21 mouse cellular contexts compared by ENCODE assay signal in genomic region chr1:62429333-62430182, GRCm38 (mm10).
DNase-seq lines count a peak whose midpoint lies in the region; ATAC-seq lines count a peak whose summit lies in the region.
"Had no signal": no experiment of that assay in that cellular context is flagged by ENCODE, and none has a peak within 500 bp of the region (broad histone marks: within the 10 kb centered on the region; RNA-seq: fewer than 3 reads in every experiment).

No protein-coding gene starts in this region.

- ATAC-seq in forebrain, embryonic 16.5 days, result no peak
- ATAC-seq in midbrain, embryonic 13.5 days, result peak; percentile 53; the same call in 1 of the 2 replicates
- ATAC-seq: CD4-positive, CD25-positive, alpha-beta regulatory T cell, adult 4 months; inflammation-experienced regulatory T-cells, adult 6 months; lung, postnatal 0 days had no signal

- peaks cover 9% of the 10 kb centered on the region; the same call in 1 of the 2 replicates for H3K27me3 ChIP-seq in forebrain, embryonic 16.5 days (replicated peaks; ENCODE audit: control insufficient read depth, insufficient read depth, low read length)
- no peaks in the 10 kb centered on the region for H3K27me3 ChIP-seq in midbrain, embryonic 13.5 days
- H3K27me3 ChIP-seq: embryonic facial prominence, embryonic 15.5 days; liver, embryonic 15.5 days; megakaryocyte, embryonic 14.5 days had no signal

- 7% methylated on average over 17 of the region's 17 CpGs for WGBS in forebrain, embryonic 16.5 days
- WGBS in midbrain, embryonic 13.5 days, result 36% methylated on average over 17 of the region's 17 CpGs

- H3K9me3 ChIP-seq in forebrain, embryonic 16.5 days (ENCODE audit: control insufficient read depth, low read length), result no peaks in the 10 kb centered on the region
- no peaks in the 10 kb centered on the region for H3K9me3 ChIP-seq in midbrain, embryonic 13.5 days
- H3K9me3 ChIP-seq: embryonic facial prominence, embryonic 15.5 days; G1E; liver, embryonic 15.5 days; megakaryocyte, embryonic 14.5 days had no signal

- H3K4me1 ChIP-seq in forebrain, embryonic 16.5 days (replicated peaks; ENCODE audit: control insufficient read depth, insufficient read depth, low read length), result peaks cover 6% of the 10 kb centered on the region
- peaks cover 8% of the 10 kb centered on the region for H3K4me1 ChIP-seq in midbrain, embryonic 13.5 days (replicated peaks)
- H3K4me1 ChIP-seq: embryonic facial prominence, embryonic 15.5 days; liver, embryonic 15.5 days; megakaryocyte, embryonic 14.5 days had no signal

- peak; percentile 31 for DNase-seq in embryo, embryonic 10 days (ENCODE audit: low spot score)
- no peak for DNase-seq in embryo, embryonic 9.5 days (ENCODE audit: extremely low spot score)
- DNase-seq in Muller cell, postnatal 12 days (ENCODE audit: inconsistent ontology term), result peak; percentile 16
- no peak for DNase-seq in adrenal gland, postnatal 36 days
- no peak for DNase-seq in spleen, adult 18-20 months
- no peak for DNase-seq in cerebellum, adult 18-20 months
- DNase-seq: cerebellum, adult 2 months; gastrocnemius, postnatal 36 days; heart, postnatal 14 days; right cerebral cortex, adult 18-20 months had no signal

- no peak overlapping the region for H3K4me3 ChIP-seq in forebrain, embryonic 16.5 days (replicated peaks; ENCODE audit: low read length)
- H3K4me3 ChIP-seq in midbrain, embryonic 13.5 days (replicated peaks), result no peak overlapping the region
- H3K4me3 ChIP-seq: embryonic facial prominence, embryonic 15.5 days; liver, embryonic 15.5 days; megakaryocyte, embryonic 14.5 days had no signal

- H3K4me2 ChIP-seq in forebrain, embryonic 16.5 days (ENCODE audit: low read length), result peak overlapping the region; percentile 28
- peak overlapping the region; percentile 11 for H3K4me2 ChIP-seq in midbrain, embryonic 13.5 days (replicated peaks)
- H3K4me2 ChIP-seq: embryonic facial prominence, embryonic 15.5 days; heart, embryonic 11.5 days; liver, embryonic 15.5 days had no signal

- no peak overlapping the region for H3K9ac ChIP-seq in forebrain, embryonic 16.5 days (replicated peaks; ENCODE audit: low read depth, low read length)
- H3K9ac ChIP-seq in midbrain, embryonic 13.5 days (replicated peaks), result no peak overlapping the region
- H3K9ac ChIP-seq: embryonic facial prominence, embryonic 15.5 days; liver, embryonic 15.5 days had no signal

- H3K36me3 ChIP-seq in forebrain, embryonic 16.5 days (ENCODE audit: control insufficient read depth, insufficient read depth), result no peaks in the 10 kb centered on the region
- no peaks in the 10 kb centered on the region for H3K36me3 ChIP-seq in midbrain, embryonic 13.5 days
- H3K36me3 ChIP-seq: embryonic facial prominence, embryonic 15.5 days; G1E; liver, embryonic 15.5 days had no signal

- no peak overlapping the region for H3K27ac ChIP-seq in forebrain, embryonic 16.5 days (ENCODE audit: low read length)
- no peak overlapping the region; the same call in 1 of the 2 replicates for H3K27ac ChIP-seq in midbrain, embryonic 13.5 days
- H3K27ac ChIP-seq: embryonic facial prominence, embryonic 15.5 days; kidney, postnatal 0 days; liver, embryonic 15.5 days had no signal

Comparison
In these comparisons a context has a peak if more than half of its experiments do, and no peak if none do; other contexts are left out.
1. DNase-seq: peak in embryo, embryonic 10 days (single experiment) and Muller cell, postnatal 12 days (single experiment); none in embryo, embryonic 9.5 days (single experiment), adrenal gland, postnatal 36 days (0 of 2), spleen, adult 18-20 months (0 of 2) and cerebellum, adult 18-20 months (0 of 2).